Mouse (Mus musculus): ENCODE measurements at regions not wholly inside any gene's neighbourhood (a gene's known extent, or its start where the extent isn't known, plus 50 kb on each side); places are given as distances from the start of the nearest gene placed in this dataset.

- TF ChIP-seq CTCF (IDR thresholded peaks at IDR 0.05) (no peak), EP300 (IDR thresholded peaks at IDR 0.05) (no peak)
These were observed 76.4 kb upstream of the Mmadhc start for GRCm38 (mm10) chr2:50373006-50373405.

All from lung, postnatal 0 days (tissue).